Mouse (Mus musculus): ENCODE measurements around the gene Grem1. TPM values are rescaled to one million over a fixed set of nuclear protein-coding genes. Genes with fewer than 3 reads are reported as not detected.

Gene Grem1
- total RNA-seq, 4 experiments from 2014 or later = 0.08 TPM; not detected in 3

DNA sequence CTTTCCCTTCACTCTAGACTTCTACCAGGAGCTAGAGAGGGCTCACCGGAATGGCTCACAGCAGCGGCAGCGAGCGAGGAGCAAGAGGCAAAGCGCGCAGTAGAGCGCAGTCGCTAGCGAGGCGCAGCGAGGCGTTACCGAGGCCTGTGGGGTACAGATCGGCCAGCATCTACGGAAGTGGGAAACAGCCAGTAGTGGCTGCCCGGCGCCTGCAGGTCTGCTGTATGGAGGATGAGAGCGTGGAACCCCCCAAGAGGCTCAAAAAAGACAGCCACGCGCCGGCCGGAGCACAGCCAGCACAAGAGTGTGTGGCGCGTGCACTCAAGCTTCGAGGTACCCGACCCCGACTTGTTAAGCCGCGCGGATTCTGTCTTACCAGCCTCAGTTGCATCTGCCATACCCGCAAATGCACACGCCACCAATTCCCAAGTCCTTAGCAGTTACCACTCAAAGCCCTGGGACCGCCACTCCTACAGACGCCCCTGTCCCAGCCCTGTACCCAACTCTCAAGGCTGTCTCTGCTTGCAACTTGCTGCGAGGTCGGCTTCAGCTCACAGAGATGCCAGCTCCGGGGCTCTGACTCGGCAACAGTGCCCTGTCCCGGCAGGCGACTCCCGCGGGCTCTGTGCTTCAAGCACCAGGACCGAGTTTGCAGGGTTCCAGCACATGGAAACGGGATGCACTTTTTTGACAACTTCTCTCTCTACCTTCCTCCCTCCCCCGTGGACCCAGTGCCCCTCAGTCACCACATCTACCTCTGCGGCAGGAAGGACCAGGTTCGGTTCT, 728 bp downstream of the Grem1 start:
- DNase-seq (ENCODE audit: low spot score in 2 of 2) = no peak

DNA sequence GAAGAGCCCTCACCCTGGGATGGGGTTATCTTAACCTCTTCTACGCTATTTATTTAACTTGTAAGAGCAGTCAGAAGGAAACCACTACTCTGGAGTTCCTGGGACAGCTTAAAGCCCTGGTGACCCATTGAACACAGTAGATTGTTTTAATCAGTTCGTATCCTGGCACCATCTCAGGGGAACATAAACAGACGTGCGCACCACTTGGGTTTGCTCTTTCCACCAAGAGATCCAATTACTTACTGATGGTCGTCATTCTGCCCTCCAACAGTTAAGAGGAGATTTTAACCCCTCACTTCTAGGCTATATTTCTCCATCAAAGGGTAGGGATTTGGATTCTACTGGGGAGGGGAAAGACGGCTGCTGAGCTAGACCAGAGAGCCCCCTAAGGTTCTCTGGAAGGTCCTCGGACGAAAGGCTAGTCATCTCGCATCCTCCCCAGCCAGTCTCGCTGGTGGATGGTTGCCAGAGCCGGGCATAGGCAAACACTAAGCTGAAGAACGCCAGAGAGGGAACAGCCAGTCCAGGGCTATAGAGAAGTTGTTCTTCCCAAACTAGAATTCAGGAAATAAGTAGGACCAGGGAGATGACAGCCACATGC, 1.4 kb downstream of the Grem1 start:
- no peak for DNase-seq (ENCODE audit: low spot score in 2 of 2)

DNA sequence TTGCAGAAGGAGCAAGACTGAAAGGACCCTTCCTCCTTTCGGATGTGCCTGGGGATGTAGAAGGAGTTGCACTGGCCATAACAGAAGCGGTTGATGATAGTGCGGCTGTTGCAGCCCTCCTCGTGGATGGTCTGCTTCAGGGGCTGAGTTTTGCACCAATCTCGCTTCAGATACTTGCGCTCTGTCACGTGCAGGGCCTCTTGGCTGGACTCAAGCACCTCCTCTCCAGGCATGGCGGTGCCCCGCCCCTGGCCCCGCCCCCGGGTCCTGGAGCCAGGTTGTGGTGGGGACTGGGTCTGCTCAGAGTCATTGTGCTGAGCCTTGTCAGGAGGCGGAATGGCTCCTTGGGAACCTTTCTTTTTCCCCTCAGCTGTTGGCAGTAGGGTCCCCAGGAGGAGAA, 8.7 kb downstream of the Grem1 start:
- DNase-seq (ENCODE audit: low spot score in 2 of 2) = no peak

DNA sequence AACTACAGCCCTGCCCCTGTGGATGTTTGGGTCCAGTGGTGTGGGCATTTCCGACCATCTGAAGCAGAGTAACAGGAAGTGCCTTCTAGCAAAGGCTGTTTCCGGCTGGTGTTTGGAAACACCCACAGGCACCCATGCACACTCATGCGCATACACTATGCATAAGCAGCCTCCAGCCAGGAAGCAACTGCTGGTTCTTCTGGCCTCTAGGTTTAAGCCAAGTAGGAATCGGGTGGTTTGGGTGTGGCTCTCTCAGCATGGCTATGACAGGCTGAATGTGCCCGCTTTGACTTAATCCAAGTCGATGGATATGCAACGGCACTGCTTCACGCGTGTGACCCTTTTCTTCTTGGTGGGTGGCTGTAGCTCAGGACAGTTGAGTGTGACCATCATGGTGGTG, 9.1 kb downstream of the Grem1 start:
- no peak for DNase-seq (ENCODE audit: low spot score in 2 of 2)

DNA sequence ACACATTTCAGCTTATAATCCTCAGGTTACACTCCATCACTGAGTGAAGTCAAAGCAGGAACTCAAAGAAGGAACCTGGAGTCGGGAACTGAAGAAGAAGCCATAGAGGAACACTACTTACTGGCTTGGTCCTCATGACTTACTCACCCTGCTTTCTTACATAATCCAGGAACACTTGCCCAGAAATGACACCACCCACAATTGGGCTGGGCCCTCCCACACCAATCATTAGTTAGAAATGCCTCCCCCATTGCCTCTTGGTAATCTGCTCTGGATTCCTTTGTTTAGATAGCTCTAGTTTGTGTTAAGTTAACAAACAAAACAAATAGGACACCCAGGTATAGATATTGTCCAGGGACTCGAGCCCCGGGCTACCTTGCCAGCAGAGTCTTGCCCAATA, 29.9 kb downstream of the Grem1 start:
- no peak for DNase-seq (ENCODE audit: low spot score in 2 of 2)

DNA sequence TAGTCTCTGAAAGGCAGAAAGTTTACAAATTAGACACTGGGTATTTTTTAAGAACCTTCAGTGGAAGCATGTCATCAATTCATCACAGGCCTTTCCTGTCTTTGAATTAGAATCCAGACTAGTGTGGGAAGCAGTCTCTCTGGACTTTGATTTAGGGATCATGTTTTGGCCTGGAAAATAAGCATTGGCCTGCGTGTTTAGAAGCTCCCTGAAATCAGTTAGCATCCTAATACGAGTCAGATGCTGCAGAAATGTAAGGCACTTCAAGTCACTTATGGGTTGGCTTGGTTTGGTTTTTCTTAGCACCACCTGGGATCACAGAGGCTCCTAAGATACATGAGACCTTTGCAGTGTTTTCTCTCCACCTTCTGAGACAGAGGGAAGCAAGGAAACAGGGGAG, 43.6 kb downstream of the Grem1 start:
- no peak for DNase-seq (ENCODE audit: low spot score in 2 of 2)

DNA sequence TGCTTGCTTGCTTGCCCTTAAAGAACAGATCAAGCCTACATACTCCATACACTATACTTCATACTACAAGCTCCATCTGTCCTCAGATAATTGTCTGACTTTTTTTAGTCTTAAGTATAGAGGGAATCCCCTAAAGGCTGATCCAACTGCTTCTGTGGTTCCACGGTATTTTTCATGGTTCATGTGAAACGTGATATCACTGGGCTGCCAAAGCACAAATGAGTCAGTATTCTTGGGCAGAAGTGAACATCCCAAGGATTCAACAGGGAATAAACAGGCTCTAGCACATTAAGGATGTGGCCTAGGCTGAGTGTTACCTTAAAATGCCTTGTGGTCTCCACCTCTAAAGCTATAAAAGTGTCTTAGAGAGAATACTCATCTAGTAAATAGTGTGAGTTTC, 45.0 kb downstream of the Grem1 start:
- DNase-seq (ENCODE audit: low spot score in 2 of 2) = no peak

DNA sequence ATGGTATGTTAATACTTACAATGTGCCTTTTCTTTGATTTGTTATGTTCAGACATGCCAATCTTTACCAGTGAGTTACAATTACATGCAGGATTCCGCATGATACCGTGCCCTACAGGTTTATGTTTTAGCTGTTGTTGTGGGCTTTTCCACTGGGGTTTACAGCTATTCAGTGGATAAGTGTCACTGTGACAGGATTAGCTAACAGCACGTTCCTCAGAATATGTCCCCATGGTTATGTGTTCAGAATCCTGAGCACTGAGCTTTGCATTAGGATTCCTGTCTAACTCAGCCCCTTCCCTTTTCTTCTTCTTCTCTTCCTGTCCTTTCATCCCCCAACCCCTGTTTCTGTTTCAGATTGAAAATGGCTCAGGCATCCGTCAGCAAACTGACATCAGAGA, 50.9 kb downstream of the Grem1 start:
- no peak for DNase-seq (ENCODE audit: low spot score in 2 of 2)

DNA sequence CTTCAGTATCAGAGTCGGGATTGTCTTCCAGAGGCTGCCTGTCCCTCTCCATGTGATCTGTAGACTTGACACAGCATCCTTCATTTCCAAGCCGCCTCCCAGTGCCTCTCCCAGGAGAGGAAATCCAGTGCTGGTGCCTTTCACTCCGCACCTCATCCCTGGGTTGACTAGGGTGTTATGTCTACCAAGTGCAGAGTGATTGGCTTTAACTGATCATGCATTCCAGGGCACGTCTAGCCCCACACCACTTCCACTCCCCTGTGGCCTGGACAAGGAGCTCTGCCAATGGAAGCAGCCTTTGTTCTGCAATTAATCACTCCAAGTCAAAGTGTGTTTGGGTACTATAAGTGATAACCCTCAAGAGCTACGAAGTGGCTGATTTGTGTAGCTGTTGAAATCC, 56.9 kb downstream of the Grem1 start:
- DNase-seq (ENCODE audit: low spot score in 2 of 2) = no peak

DNA sequence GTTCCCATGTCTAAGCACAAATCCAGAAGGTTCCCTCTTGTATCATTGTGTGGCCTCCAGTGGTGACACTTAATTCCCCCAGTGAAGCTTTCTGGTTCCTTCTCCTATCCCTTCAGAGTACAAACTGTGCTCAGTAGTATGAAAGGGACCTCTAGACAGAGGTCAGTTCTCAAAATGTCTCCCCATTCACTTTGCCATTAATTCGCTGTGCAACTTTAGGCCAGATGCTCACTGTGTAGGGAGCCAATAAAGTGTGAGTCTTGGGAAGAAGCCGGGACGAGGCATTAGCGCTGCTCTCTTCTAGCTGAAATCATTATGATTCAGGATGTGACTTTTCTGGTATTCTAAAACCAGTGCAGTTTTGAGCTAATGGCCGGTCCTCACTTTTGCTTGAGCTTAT, 61.8 kb downstream of the Grem1 start:
- no peak for DNase-seq (ENCODE audit: low spot score in 2 of 2)

DNA sequence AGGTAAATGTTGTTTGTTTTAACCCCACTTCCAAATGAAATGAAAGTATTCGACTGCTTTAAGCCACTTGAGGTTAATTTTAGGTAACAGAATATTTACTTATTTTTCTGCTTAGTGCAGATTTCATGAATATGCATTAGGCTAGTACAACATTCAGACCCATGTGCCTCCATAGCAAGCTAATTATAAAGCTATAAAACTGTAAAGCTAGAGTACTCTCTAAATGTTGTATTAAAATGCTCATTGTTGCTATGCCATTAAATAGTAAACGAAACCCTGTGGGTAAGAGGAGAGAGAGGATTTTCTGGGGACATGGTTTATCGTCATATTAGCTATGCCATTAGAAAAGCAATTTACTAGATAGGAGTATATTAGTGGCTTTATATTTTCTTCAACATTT, 62.2 kb downstream of the Grem1 start:
- no peak for DNase-seq (ENCODE audit: low spot score in 2 of 2)

Other genes starting within 250 kb of the Grem1 start
- under 1 TPM in 2 of 4 experiments, not detected in 2; 0.27 to 0.59 TPM for gene Scg5, start 70.5 kb upstream of the Grem1 start, total RNA-seq (2022)
- 1 to 10 TPM in 2 of 4 experiments, under 1 TPM in 2; 0.65 to 1.2 (median 0.92) TPM for gene Arhgap11a, start 90.0 kb upstream of the Grem1 start, total RNA-seq (2022)